Mouse (Mus musculus): ENCODE measurements at regions not wholly inside any gene's neighbourhood (a gene's known extent, or its start where the extent isn't known, plus 50 kb on each side); places are given as distances from the start of the nearest gene placed in this dataset.
"Not testable (repeated sequence)": the region's sequence is repeated elsewhere in the genome, so short reads cannot be mapped to it uniquely, and the experiment has no call there.

- not testable (repeated sequence) for TF ChIP-seq POLR2A (IDR thresholded peaks at IDR 0.05; ENCODE audit: control insufficient read depth in 1 of 2, insufficient read depth in 1 of 2, low read depth in 1 of 2, low read length in 2 of 2, poor library complexity in 1 of 2); ZNF384 (IDR thresholded peaks at IDR 0.05; ENCODE audit: low read depth, low read length)
These were observed 130.8 kb upstream of the Gm10306 start for GRCm38 (mm10) chr4:94425525-94425924.
